Mouse (Mus musculus) common myeloid progenitor, adult 5-6 weeks (primary cell): ENCODE measurements around the gene Tmtc2. TPM values are rescaled to one million over a fixed set of nuclear protein-coding genes. Genes with fewer than 3 reads are reported as not detected.
A peak's percentile ranks its signal among the peaks of the same experiment; 100 is the strongest.

Experiments
- ATAC-seq: replicated peaks from 2 replicates; pipeline ENCODE4 v1.8.0; 2016; ENCODE audit warnings: low read depth, mild to moderate bottlenecking, moderate TSS enrichment, inconsistent platforms; ENCODE audit not compliant: poor library complexity, severe bottlenecking
- total RNA-seq: library from RNA; stranded (forward); fragments of 200-1000, 187-1606 nt; gene quantifications from 2 replicates; pipeline ENCODE4 v1.2.3, GENCODE M21; 2017

Gene Tmtc2
- total RNA-seq, 1 experiment from 2014 or later: 1.4 TPM

DNA sequence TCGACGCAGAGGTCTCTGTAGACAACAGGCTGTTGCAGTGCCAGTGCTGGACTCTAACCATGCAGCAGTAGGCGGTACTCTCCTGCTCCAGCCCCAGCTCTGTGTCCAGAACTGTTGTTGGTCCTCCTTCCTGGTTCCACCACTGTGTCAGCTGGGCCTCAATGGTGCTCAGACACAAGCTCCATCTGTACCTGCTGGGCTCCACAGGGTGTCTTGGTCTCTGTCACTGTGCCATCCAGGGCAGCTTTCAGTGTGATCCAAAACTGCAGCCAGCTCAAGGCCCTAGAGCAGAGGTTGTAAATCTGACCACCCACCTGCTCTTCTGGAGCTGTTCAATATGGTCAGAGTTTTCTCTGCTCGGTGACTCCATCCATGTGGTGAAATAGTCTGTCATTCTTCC is 68.2 kb downstream of the Tmtc2 start:
- ATAC-seq: no peak

DNA sequence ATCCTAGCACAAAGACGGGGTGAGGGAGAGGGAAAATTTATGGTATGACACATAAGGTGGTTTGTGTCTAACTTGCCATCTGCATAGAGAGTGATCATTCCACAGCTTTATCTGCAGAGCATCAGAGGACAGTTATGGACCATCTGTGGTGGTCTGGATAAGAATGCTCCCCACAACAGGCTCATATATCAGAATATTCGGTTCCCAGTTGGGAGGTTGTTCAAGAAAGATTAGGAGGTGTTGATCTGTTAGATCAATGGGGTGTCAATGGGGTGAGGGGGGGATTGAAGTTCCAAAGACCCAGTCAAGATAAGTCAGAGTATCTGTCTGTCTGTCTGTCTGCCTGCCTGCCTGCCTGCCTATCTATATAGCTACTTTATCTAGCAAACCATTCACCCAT is 69.8 kb downstream of the Tmtc2 start:
- no peak for ATAC-seq

DNA sequence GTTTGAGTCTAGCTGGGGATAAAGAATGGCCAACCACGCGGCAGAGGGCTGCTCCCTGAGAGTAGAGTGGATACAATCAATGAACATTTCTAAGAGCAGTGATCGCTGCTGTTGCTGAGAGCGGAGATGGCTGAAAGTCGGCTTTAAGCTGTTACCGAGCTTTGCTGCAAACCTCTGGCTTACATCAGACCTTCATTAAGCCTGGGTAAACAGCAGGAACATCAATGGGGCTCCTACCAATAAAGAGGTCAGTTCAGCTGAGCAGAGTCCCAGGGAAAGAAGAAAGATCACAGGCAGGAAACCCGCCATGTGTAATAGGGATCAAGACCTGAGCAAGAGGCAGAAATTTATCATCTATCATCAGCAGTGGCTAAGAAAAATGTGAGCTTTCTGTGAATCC is 72.5 kb downstream of the Tmtc2 start:
- no peak for ATAC-seq

DNA sequence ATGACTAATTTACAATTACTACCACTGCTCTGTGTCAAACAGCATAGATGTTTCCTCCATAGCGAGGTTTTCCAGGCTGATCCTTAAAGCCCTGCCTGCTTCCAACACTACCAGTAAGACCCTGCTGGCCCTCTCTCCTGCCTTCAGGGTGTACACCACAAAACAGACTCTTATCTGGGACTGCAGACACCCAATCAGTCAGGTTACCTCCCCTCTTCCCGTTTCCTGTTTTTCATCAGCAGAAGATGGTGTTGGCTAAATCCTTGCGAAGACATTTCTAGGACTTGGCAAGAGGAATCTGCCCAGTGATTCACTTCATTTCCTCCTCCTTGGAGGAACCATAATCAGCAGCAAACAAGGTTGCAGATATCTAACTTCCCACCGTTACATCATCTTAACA is 73.8 kb downstream of the Tmtc2 start:
- ATAC-seq: peak; percentile 87

DNA sequence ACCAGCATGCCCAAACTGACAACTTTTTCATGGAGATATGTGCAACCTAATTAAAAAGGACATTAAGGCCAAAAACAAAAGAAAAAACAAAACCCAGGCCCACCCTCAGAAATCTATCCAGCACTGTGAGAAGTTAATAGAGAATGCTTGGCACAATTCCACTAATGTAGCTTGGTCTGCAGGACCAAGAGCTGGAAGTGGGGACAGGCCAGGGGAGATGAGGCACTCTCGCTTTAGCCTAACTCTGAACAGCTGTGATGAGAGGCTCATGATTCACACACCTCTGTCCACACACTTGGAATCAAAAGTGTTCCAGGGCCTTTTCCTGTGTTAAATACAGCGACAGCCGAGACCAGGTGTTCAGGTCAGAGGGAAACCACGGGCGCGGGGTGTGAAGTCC is 79.0 kb downstream of the Tmtc2 start:
- no peak for ATAC-seq

DNA sequence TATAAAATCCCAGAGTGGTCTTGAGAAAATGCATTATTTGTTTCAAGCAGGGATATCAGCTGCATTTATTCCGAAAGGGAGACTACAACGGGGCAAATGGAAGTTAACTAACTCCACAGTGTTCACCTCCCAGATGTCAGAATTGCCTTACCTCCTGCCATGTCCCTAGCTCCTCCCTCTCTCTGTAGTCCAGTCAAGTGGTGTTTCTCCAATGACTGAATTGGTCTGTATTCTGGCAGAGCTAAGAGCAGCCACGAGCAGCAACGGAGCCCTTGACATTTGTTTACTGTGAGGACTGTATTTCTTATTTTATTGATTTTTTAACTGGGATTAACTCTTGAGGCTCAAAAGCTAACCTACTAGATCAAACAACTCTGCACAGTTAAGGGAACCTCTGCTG is 81.8 kb downstream of the Tmtc2 start:
- no peak for ATAC-seq

DNA sequence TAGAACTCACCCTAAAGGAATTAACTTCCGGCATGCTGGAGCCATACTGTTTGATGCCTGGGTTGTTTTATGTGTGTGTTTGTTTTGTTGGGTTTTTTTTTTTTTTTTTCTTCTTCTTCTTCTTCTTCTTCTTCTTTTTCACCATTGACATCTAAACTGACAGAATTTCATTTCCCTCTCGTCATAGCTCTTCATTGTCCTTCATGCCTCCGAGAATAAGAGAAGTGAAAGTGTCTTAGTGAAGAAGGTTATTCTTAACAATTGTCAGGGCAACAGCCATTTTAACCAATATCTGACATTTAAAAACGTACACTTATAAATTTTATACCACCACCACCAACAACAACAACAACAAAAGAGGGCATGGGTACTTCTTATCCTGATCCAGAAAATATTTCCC is 83.5 kb downstream of the Tmtc2 start:
- ATAC-seq: peak; percentile 84

DNA sequence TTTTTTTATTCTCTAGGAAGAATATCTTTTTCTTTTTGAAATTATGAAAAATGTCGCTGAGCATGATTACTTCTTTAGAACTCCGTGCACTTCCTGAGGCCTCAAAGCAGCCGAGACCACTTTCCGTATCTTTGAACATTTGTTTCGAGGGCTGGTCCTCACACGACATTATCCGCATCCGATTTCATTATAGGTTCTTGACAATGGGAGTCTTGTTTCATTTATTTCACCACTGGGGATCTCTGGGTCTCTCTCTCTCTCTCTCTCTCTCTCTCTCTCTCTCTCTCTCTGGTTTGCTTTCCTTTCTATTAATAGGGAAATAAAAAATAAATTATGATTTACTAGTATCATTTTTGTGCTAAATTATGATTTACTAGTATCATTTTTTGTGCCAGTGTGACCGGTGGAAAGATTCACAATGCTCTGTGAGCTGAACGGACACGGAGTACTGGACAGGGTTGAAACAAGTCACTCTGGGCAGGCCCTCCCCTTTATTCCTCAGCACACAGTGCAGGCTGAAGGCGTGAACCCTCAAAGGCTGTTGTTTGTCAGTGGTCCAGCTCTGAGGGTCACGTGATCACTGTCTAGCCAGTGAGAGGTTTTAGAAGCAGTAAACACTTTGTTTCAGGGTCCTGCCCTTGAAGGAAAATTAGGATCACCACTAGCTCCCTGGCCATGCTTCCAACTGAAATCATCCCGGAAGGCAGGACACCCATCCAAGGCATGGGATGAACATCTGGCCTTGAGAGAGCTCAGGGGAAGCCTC is 84.1 kb downstream of the Tmtc2 start:
- ATAC-seq: no peak

DNA sequence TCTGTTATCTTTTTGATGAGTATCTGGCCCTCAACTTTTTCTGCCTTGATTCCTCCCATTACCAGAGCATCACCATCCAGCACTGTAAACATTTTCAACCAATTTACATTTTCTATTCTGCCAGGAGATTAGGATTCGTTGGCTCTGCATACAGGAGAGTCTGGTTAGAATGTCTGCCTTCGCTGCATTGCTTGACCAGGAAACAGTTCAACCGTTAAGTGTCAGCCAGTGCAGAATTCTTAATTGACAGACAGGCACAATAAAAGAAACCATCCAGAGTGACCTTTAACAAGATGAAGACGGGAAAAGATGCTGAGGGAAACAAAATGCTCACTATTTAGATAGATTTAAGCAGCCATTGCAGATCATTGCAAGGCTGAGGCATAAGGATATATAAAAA is 87.3 kb downstream of the Tmtc2 start:
- ATAC-seq: no peak

DNA sequence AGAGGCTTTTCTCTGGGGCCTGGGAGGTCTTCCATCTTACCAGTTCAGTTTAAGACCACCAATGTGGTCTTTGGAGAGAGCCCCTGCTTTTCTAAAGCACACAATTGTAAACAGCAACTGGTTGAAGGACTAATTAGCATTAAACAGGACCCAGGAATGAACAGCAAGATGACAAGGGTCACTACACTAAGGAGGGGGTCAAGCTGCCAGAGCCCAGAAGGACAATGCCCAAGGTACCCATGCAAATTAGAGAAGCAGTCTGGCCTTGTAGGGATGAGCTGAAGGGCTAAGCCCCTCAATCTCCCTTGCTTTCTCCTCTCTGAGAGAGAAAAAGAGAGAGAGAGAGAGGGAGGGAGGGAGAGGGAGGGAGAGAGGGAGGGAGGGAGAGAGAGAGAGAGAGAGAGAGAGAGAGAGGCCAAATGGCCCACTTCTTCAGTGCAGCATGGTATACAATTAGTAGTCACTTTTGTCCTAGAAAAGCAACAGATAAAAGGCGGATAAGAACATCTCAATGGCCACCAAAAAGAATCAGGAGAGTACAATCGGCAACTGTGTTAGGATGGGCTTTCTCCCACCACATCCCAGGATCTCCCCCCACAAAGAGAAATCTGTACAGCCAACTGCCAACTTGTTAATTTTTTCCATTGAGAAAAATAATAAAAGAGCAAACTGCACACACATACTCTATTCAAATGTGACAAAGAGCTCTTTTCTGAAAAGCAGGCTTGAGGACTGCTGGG is 89.7 kb downstream of the Tmtc2 start:
- no peak for ATAC-seq

DNA sequence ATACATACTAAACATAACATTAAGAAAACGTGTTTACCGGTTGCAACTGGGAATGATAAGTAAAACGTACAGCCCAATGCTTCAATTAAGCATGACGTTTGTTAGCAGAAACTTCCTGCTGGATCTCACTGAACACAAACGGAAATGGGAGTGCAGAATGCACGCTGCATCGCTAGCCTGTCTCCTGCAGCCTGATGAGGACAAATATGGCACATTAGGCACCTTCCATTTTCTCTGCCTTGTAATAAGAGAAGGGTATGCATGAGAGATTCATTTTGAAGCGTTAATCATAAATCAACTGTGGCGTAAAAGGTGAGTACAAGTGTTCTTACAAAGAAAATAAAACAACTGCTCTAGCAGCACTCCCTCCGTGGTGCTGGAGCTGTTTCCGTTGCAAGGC is 94.5 kb downstream of the Tmtc2 start:
- ATAC-seq: no peak

DNA sequence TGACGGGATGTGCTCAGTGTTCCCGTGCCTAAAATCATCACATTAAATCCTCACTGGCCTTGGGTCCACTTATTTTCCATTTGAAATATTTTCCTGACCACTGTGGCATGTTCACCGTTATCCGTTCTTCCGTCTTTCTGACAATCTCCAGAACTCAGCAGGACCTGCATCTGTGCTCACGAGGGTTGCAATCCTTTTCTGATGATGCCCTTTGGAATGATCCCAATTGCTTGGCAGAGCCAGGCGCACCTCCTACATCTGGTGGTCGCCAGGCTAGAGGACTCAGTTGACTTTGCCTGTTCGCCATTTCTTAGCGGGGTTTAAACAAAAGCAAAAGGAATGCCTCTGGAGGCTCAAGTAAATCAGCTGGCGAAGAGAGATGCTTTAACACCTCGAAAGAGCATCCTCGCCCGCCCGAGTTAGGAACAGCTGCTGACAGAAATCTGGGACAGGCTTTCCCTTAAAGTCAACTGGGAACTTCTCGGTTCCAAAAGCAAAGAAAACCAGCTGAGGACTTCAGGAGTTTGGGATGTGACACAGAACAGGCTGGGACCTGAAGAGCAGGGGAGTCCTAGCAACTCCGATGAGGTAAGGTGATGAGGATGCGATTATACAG is 96.5 kb downstream of the Tmtc2 start:
- ATAC-seq: no peak

DNA sequence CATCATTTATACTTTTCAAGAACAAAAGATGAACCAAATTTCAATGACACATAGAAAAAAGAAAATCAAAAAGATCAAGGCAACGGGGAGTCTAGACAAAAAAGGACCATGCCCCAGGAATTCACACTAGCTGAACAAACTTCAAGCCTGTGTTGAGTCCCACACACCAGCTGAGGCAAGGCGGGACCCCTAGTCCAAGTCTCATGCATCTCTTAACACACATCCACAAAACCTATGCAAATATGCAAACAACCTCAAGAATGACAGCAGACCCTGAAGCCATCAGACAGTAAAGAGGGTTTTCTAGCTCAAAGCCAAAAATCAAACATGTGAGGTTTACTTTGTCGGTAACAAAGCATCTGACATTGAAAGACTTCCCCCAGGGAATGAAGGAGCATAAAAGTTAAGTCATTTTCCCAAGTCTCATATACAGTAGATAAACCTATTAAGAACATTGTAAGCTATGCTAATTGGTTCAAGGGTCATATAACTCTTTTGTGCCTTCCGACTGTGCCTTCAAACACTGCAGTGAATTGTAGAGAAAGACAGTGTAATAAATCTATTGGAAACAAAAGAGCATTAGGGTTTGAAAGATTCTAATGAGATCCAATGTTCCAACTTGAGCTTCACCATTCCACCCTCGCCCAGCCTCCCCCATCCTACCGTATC is 100.0 kb downstream of the Tmtc2 start:
- no peak for ATAC-seq

DNA sequence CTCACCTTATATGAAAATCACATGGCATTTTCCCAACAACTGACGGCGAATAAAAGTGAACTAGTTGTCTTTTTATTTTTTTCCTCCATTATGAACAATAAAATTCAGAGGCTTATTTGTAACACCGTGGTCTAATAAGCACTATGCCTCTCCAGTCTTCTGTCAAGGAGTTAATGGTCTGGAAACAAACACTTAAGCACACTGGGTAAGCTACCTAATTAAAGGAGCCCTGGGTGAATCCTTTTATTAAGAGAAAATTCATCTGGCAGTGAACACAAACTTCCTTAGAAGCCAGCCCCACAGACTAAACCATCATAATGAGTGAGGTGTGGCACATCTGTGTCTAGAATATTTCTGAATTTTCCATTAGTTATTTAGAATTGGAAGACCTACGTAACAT is 109.9 kb downstream of the Tmtc2 start:
- ATAC-seq: no peak

DNA sequence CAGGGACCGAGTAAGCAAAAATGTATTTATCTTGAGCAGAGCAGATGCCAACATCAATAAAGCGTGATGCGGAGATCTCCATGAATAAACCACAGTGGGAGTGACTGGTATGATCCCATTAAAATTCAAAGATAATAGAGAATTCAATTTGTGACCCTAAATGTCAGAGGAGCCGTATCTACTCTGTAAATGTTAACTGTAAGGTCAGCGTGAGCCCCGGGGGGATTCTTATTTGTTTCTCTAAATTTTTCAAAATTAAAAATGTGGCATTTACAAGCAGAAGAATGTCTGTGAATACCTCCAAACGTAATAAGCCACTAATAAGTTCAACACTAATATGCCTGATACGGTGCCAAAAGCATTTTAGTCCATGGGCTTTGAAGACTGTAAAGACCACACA is 120.8 kb downstream of the Tmtc2 start:
- ATAC-seq: no peak

DNA sequence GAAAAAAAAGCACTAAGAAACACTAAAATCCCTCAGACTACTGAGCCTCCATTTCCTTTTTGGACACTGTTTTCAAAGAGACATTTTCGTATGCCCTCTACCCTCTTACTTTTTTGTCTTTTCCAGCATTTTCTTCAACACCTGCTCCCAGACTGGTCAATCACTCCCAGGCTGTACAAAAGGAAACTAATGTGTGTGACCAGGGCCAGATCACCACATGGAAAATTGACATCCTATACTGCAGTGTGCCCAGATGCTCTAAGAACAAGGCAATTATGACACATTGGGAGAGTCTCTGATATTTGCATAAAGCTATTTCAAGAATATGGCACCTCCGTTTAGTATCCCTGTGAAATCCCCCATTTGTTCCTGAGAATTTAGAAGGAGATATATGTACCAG is 127.1 kb downstream of the Tmtc2 start:
- no peak for ATAC-seq

DNA sequence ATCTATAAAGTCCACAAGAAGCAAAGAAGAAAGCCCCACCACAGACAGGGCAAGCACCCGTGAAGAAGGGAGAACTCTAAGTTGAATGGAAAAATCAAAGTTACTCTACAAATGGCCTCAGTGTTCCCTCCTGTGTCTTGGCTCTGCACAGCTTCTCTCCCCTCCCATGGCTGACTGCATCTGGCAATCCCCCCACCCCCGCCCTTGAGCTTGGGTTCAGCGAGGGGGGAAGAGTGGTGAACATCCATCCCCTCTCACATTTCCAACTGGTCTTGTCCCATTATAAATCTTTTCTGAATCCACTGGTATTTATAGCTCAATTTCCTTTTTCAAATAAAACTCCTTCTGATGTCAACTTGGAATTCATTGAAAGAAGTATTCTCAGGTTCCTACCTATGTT is 129.9 kb downstream of the Tmtc2 start:
- no peak for ATAC-seq

DNA sequence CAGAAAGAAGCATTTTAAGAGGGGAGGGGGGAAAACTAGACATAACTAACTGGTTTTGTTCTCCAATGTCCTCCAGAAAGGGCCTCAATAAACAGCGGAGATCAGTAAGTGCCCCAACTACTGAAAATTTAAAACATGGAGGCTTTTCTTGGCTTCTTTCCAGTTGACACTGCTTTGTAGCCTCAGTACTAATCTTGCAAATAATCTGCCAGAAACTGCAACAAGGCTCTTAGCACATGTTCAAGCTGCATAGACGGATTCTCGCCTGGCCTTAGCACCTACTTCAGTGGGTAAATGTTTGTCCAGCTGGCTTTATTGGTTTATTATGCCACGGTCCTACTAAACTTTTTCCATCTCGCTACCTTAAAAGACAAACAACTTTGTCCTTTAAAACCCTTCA is 139.4 kb downstream of the Tmtc2 start:
- ATAC-seq: no peak

DNA sequence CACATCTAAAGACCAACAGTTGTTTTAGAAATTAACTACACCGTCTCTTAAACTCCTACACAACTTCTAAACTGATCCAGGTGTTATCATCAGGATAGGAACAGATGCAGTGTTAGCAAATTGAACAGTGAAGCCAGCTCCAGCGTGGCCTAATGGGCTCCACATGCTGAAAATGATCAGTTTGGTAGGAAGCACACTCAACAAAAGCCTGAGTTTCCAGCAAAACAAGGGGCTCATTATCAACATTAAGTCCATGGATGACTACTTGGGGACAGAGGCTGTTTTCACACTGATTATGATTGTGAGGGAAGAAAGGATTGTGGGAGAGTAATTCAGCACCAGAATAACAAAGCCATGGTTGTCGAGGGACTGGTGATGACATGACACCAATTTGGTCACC is 143.4 kb downstream of the Tmtc2 start:
- ATAC-seq: no peak

DNA sequence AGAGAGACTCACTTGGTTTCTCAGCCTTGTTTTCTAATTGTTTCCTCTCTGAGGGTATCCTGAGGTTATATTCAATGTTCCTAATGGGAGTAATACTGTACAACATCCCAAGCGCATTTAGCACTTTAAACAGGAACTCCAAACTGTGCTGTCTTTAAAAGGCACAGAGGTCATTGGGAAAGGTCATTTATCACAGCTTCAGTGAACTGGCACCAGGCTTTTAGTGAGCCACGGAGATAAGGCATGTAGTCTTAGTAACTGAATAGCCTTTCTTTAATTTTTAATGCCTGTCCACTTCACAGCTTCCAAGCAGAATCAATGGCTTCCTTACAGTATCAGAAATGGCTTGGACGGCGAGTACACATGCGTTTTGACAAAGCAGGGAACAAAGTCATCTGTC is 144.0 kb downstream of the Tmtc2 start:
- ATAC-seq: no peak

DNA sequence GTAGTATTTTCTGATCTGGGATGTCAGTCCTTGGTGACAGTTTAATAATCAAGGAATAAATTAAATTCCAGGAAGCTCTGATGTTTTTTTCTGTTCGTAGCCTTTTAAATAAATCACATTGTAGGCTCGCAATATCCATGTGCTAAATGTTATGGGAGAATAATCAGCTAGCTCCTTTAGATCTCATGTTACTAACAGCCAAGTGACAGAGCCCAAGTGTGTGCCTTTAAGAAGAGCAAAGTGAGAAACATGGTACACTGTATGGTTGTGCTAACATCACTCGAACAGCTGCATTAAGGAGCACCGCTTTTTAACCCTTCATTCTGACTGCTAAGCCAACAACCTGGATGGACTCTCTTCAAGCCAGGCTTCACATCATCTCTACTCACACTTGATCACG is 146.2 kb downstream of the Tmtc2 start:
- no peak for ATAC-seq
